Mouse (Mus musculus) bone marrow, adult 2 months (tissue): ENCODE results near the gene Ubqln4. TPM values are rescaled to one million over a fixed set of nuclear protein-coding genes. Genes with fewer than 3 reads are reported as not detected.

Source experiments
- H3K27ac ChIP-seq: fragments of 200-500 bp; 2 replicates; pipeline ENCODE4 v1.5.1; 2012; ENCODE audit warnings: low read depth, mild to moderate bottlenecking, control low read depth, inconsistent platforms, low read length; ENCODE audit not compliant: control insufficient read depth, poor library complexity, insufficient read depth
- H3K4me1 ChIP-seq: fragments of 200-500 bp; 2 replicates; pipeline ENCODE4 v1.6.1; 2011; ENCODE audit warnings: low read length; ENCODE audit not compliant: control insufficient read depth, insufficient read depth
- H3K4me3 ChIP-seq: fragments of 200-500 bp; replicated peaks from 2 replicates; pipeline ENCODE3; 2011; ENCODE audit warnings: mild to moderate bottlenecking, low read depth, low read length, control low read depth; ENCODE audit not compliant: control insufficient read depth
- CTCF ChIP-seq: fragments of 200-500 bp; IDR thresholded peaks from 2 replicates; pipeline ENCODE4 v1.5.1; 2011; ENCODE audit warnings: low read length, control low read depth; ENCODE audit not compliant: control insufficient read depth, insufficient read depth
- POLR2A ChIP-seq: fragments of 200-500 bp; IDR thresholded peaks from 2 replicates; pipeline ENCODE4 v1.6.1; 2011; ENCODE audit warnings: low read depth, mild to moderate bottlenecking, control low read depth, low read length, borderline replicate concordance; ENCODE audit not compliant: control insufficient read depth
- WGBS: fragments of 180-500 bp; shearing (Covaris S2); methylation state at CpG from one replicate; pipeline ENCODE4 v1.1.7; 2018; 5-methylcytosine and 5-hydroxymethylcytosine counted together
- polyA plus RNA-seq: library from polyadenylated mRNA; stranded (reverse); fragments of >200 nt; gene quantifications from 2 replicates; pipeline ENCODE4 v1.2.4, GENCODE M21; 2011; ENCODE audit warnings: low replicate concordance; ENCODE audit not compliant: missing spikeins, insufficient read depth, insufficient read length

Gene Ubqln4
- polyA plus RNA-seq, 1 experiment: 25.2 TPM

GRCm38 (mm10) chr3:88512141-88512895 is 41.2 kb upstream of the Ubqln4 start:
- Histone ChIP-seq H3K4me1 (peaks cover 1% of the 10 kb centered on the region; the same call in 1 of the 2 replicates), H3K4me3 (no peak overlapping the region), H3K27ac (no peak overlapping the region)
- 63% methylated on average over 6 of the region's 6 CpGs for WGBS
- TF ChIP-seq CTCF (no peak), POLR2A (no peak)

GRCm38 (mm10) chr3:88512896-88513545 is 40.5 kb upstream of the Ubqln4 start:
- 28% methylated on average over 15 of the region's 15 CpGs for WGBS
- peaks cover 1% of the 10 kb centered on the region; the same call in 1 of the 2 replicates for H3K4me1 ChIP-seq

GRCm38 (mm10) chr3:88513546-88514115 is 39.9 kb upstream of the Ubqln4 start:
- peaks cover 1% of the 10 kb centered on the region; the same call in 1 of the 2 replicates for H3K4me1 ChIP-seq
- H3K27ac ChIP-seq: no peak overlapping the region
- no peak for TF ChIP-seq CTCF
- 32% methylated on average over 7 of the region's 7 CpGs for WGBS
- H3K4me3 ChIP-seq: no peak overlapping the region

More at GRCm38 (mm10) chr3:88512896-88513545, 40.5 kb upstream of the Ubqln4 start:
- TF ChIP-seq CTCF: no peak
- TF ChIP-seq POLR2A: no peak
- no peak overlapping the region for H3K4me3 ChIP-seq
- no peak overlapping the region for H3K27ac ChIP-seq

- 61% methylated on average over 10 of the region's 10 CpGs for whole genome bisulfite sequencing
- peaks cover 1% of the 10 kb centered on the region; the same call in 1 of the 2 replicates for H3K4me1 ChIP-seq
- no peak overlapping the region for H3K27ac ChIP-seq
- TF ChIP-seq CTCF (no peak), POLR2A (no peak)
- no peak overlapping the region for H3K4me3 ChIP-seq
Measured at GRCm38 (mm10) chr3:88514231-88515094, 39.1 kb upstream of the Ubqln4 start.

- 94% methylated on average over 2 of the region's 2 CpGs for WGBS
Measured at GRCm38 (mm10) chr3:88515095-88515386, 38.5 kb upstream of the Ubqln4 start.

GRCm38 (mm10) chr3:88516407-88516806 is 37.2 kb upstream of the Ubqln4 start:
- 88% methylated on average over 2 of the region's 2 CpGs for WGBS

More at GRCm38 (mm10) chr3:88515095-88515386, 38.5 kb upstream of the Ubqln4 start:
- no peak overlapping the region for H3K4me3 ChIP-seq
- H3K27ac ChIP-seq: no peak overlapping the region
- TF ChIP-seq POLR2A (no peak), CTCF (no peak)
- peaks cover 1% of the 10 kb centered on the region; the same call in 1 of the 2 replicates for H3K4me1 ChIP-seq

GRCm38 (mm10) chr3:88518411-88518810 is 35.1 kb upstream of the Ubqln4 start:
- TF ChIP-seq CTCF (no peak), POLR2A (no peak)
- Histone ChIP-seq H3K27ac (no peak overlapping the region), H3K4me1 (no peaks in the 10 kb centered on the region), H3K4me3 (no peak overlapping the region)
- 83% methylated on average over 4 of the region's 4 CpGs for whole genome bisulfite sequencing

More at GRCm38 (mm10) chr3:88516407-88516806, 37.2 kb upstream of the Ubqln4 start:
- Histone ChIP-seq H3K27ac (no peak overlapping the region), H3K4me1 (peaks cover 1% of the 10 kb centered on the region; the same call in 1 of the 2 replicates), H3K4me3 (no peak overlapping the region)
- TF ChIP-seq CTCF (no peak), POLR2A (no peak)
